Mouse (Mus musculus) MEL-GATA-1-ER (cell line): ENCODE measurements at regions not wholly inside any gene's neighbourhood (a gene's known extent, or its start where the extent isn't known, plus 50 kb on each side); places are given as distances from the start of the nearest gene placed in this dataset.
A peak's percentile ranks its signal among the peaks of the same experiment; 100 is the strongest.

Experiments used
- DNase-seq: peaks from one replicate; pipeline ENCODE4 v3.0.0-alpha.2; 2012; ENCODE audit warnings: low read depth; ENCODE audit errors: extremely low read depth

DNA sequence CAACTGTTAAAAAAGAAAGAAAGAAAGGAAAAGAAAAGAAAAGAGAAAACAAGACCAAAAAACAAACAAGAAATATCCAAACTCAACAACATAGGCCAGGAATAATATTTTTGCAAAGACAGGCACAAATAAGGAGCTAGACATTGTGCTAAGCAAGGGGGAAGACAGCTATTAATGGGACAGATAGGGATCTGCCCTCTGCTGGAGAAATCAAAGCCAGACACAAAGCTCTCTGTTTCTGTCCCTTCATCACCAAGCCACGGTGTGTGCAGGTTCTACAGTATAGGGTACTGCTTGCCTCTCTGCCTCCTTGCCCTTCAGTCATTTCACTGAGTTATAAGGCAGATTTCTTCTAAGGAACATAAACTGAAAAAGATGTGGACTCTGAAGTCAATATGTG lies 57.8 kb upstream of the Chchd3 start:
- DNase-seq, result no peak

DNA sequence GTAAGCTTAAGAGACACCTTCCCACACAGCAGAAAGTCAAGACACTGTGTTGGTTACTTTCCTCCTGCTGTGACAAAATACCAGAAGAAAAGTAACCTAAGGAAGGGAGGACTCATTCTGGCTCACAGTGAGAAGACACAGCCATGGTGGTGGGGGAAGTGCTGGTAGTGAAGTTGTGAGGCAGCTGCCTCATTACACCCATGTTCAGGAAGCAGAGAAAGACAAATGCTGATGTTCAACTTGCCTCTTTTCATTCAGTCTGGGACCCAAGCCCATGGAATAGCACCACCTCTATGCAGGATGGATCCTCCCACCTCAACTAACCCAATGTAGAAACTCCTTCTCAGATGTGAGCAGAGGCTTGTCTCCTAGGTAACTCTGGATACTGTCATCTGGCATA lies 60.5 kb upstream of the Chchd3 start:
- no peak for DNase-seq

DNA sequence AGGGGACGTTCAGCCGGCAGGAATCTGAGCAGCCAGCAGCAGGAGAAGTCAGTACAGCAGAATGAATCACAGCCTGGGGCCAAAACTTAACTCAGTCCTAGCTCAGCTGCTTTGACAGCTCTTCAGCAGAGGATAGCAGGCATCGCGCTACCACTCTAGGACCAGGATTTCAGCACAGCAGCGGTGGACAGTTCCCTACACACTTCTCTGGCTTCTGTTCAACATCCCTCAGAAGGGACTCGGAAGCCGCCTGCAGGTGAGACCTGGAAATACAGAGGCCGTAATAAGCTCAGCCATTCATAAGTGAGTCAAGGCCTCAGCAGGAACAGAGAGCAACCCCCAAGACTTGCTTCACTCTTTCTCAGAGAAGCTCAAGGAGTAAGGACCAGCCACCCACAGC lies 66.5 kb upstream of the Chchd3 start:
- DNase-seq, result no peak

DNA sequence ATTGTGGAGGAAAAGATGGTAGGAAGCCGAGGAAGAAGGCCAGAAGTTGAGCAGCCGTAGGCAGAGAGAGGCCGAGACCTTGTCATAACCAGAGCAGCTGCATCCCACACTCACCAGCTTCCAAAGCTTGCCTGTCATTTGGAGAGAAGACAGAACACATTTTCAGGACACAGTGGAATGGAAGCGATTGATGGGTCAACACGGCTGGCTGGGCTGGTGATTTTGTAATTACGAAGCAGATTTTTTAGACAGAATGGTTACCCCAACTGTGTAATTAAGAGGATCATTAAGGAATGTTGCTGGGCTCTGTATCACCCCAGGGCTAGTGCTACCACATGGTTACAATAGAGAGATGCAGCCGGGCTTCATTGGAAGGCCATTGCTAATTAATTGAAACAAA lies 76.8 kb upstream of the Chchd3 start:
- DNase-seq, result no peak

DNA sequence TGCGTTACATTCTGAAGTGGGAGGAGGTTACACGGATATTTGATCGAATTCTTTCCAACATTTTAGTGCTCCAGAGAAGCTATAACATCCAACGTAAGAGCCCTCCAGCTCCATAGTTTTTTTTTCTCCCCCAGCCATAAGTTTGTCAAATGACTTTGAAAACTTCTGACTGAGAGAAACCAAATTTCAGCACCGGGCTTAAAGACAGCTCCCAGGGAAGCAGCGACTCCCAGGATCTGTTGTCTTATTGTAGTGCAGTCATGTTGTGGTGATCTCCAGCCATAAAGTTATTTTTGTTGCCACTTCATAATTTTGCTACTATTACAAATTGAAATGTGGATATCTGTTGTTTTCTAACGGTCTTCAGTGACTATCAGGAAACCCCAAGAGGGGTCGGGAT lies 77.8 kb upstream of the Chchd3 start:
- DNase-seq, result no peak

DNA sequence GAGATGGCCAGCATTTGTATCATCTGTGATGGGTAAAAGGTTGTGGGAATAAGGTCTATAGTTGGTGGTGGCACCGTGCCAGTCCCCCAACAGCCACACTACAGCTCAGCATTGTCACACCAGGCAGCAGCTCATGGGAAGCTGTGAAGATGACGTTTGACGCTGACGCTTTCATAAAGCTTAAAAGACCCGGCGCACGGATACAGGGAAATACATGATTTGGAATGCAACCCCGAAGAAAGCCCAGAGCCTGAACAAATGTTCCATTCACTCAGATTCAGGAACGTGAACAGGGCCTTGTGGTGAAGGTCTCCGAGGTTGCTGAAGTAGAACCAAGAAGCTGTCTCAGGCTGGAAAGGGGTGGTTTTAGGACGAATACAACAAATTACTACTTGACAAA lies 82.4 kb upstream of the Exoc4 start:
- no peak for DNase-seq

DNA sequence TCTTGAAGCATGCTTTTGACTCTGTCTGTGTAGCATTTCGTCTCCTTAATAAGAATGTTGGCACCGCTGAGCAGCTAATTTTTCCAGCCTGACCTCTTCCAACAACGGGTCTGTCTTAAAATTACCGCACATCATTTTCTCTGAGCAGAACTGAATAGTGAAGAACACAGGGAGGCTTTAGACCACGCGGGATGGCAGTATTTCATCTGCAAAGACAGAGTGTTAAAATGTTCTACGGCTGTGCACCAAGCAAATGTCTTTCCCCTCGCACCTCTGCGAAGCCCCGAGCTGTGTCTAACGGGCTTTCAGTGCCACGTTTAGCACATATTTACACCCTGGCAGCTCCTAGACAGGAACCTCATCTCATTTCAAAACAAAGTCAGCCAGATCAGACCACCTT lies 75.3 kb upstream of the Exoc4 start:
- no peak for DNase-seq

DNA sequence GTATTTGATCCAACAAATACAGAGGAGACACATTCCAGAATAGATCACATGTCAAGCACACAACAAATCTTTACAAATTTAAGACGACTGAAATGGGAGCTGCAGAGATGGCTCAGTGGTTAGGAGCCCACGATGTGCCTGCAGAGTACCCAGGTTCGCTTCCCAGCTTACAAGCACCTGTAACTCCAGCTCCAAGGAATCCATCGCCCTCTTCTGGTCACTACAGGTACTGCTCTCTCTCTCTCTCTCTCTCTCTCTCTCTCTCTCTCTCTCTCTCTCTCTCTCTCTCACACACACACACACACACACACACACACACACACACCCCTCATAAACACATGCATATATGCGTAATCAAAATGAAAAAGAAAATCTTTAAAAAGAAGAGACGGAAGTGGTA lies 74.3 kb upstream of the Exoc4 start:
- DNase-seq, result peak; percentile 6

DNA sequence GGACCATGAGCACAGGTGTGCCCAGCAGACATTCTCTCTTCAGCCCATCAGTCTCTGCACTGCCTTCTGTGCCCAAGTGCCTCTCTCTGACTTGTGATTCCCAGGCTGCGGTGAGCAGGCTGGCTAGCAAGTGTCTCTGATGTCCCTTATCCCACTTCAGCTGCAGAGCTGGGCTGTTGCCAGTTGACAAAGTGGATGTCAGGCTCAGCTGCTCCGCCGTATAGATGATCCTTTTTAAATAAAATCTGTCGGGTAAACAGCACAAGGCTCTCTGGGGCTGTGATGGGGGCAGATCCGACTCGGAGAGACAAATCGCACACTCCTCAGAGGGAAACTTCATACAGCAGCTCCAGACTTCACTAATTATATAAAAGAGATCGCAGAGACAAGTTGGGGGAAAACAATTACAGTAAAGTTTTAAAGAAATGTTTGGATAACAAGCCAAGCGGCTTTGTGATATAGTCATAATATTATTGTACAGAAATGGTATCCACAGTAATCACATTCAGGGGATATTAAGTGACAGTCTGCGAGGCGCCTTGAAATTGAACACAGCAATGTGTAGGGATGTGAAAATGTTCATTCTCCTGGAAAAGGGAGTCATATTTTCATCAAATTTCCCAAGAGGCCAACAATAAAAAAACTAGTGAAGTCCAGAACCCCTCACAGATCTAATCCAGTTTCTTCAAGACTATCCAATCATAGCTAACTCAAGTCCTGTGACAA lies 59.2 kb upstream of the Exoc4 start:
- no peak for DNase-seq

DNA sequence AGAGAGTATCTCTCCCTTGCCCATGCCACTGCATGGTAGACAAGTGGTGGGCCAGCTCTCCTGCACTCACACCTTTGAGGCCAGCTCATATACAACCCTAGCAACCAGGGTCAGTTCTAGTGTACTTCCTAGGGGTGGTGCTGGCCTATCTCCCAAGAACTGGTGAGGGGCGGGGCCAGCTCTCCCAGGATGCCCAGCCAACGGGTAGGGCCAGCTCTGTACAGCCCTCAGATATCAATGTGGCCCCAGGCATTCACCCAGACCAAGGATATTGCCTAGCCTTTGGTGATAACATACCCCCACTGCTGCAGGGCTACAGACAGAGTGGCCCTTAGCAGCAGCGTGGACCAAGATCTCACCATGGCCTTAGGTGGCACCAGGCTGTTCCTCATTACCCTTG lies 55.1 kb upstream of the Exoc4 start:
- DNase-seq, result no peak
